Mouse (Mus musculus): ENCODE measurements around the gene Tha1.

The Tha1 gene

GRCm38 (mm10) chr11:117824060-117824969 lies 49.0 kb downstream of the Tha1 start:
- DNase-seq = peak; percentile 63

- no peak for DNase-seq
Observed at GRCm38 (mm10) chr11:117823411-117823810, 49.9 kb downstream of the Tha1 start.

GRCm38 (mm10) chr11:117822728-117823241 lies 50.5 kb downstream of the Tha1 start:
- DNase-seq = no peak

GRCm38 (mm10) chr11:117821868-117822267 lies 51.4 kb downstream of the Tha1 start:
- no peak for DNase-seq

- DNase-seq = no peak
Observed at GRCm38 (mm10) chr11:117820173-117820572, 53.1 kb downstream of the Tha1 start.

GRCm38 (mm10) chr11:117819095-117819494 lies 54.2 kb downstream of the Tha1 start:
- DNase-seq = no peak

All from cerebellum, adult 11-12 months (tissue).